Mouse (Mus musculus): Measurements from ENCODE around the gene Tor1aip2. TPM values are rescaled to one million over a fixed set of nuclear protein-coding genes. Genes with fewer than 3 reads are reported as not detected.

Tor1aip2 gene
- polyA plus RNA-seq, 1 experiment from 2014 or later: 118 TPM

Other genes starting within 250 kb of the Tor1aip2 start
- 33.3 and 34.0 TPM in 2 replicates for gene Qsox1, start 222.5 kb upstream of the Tor1aip2 start, polyA plus RNA-seq (2015; fragmentation: Nextera tagmentation; extraction: Ambion mirVana)
- gene Cep350, start 62.1 kb upstream of the Tor1aip2 start, polyA plus RNA-seq (2015; fragmentation: Nextera tagmentation; extraction: Ambion mirVana): 4.7 and 6.9 TPM in 2 replicates
- gene Tor1aip1, start 1.1 kb downstream of the Tor1aip2 start, polyA plus RNA-seq (2015; fragmentation: Nextera tagmentation; extraction: Ambion mirVana): 33.7 and 40.4 TPM in 2 replicates
- 0.61 and 0.94 TPM in 2 replicates for gene Fam163a, start 169.6 kb downstream of the Tor1aip2 start, polyA plus RNA-seq (2015; fragmentation: Nextera tagmentation; extraction: Ambion mirVana)

All from kidney, embryonic 16.5 days (tissue).